Comparison of ENCODE assay signal across 9 mouse cellular contexts in genomic region chr17:31187370-31187769, GRCm38 (mm10). TPM values are rescaled to one million over a fixed set of nuclear protein-coding genes. Genes with fewer than 3 reads are reported as not detected.
DNase-seq lines count a peak whose midpoint lies in the region; ATAC-seq and TF ChIP-seq lines count a peak whose summit lies in the region.
"Had no signal": no experiment of that assay in that cellular context is flagged by ENCODE, and none has a peak within 500 bp of the region (broad histone marks: within the 10 kb centered on the region; RNA-seq: fewer than 3 reads in every experiment).

No protein-coding gene starts in this region.

- H3K4me2 ChIP-seq in forebrain, embryonic 11.5 days (ENCODE audit: low read depth, low read length, severe bottlenecking): no peak overlapping the region
- no peak overlapping the region for H3K4me2 ChIP-seq in forebrain, embryonic 13.5 days
- H3K4me2 ChIP-seq: lung, embryonic 15.5 days had no signal

- TF ChIP-seq POLR2A in spleen, adult 2 months (IDR thresholded peaks at IDR 0.05; ENCODE audit: low read depth, low read length): no peak

- peak; percentile 93 for TF ChIP-seq CTCF in spleen, adult 2 months (IDR thresholded peaks at IDR 0.05; ENCODE audit: extremely low read depth, insufficient read depth, insufficient read length, insufficient replicate concordance)

- no peak for ATAC-seq in forebrain, embryonic 11.5 days (replicated peaks; ENCODE audit: low FRiP score)
- ATAC-seq in forebrain, embryonic 13.5 days: no peak
- ATAC-seq in megakaryocyte, adult 5-6 weeks (ENCODE audit: poor library complexity, severe bottlenecking): peak; percentile 83

- H3K9ac ChIP-seq in forebrain, embryonic 11.5 days (ENCODE audit: low read length): no peak overlapping the region
- H3K9ac ChIP-seq in forebrain, embryonic 13.5 days: no peak overlapping the region
- H3K9ac ChIP-seq: lung, embryonic 15.5 days had no signal

- H3K27ac ChIP-seq in forebrain, embryonic 11.5 days (ENCODE audit: low read depth, low read length): no peak overlapping the region
- H3K27ac ChIP-seq in forebrain, embryonic 13.5 days: no peak overlapping the region
- no peak overlapping the region for H3K27ac ChIP-seq in spleen, adult 2 months (ENCODE audit: insufficient read depth, low read length)
- H3K27ac ChIP-seq: lung, embryonic 15.5 days had no signal

- no peaks in the 10 kb centered on the region for H3K4me1 ChIP-seq in forebrain, embryonic 11.5 days (replicated peaks; ENCODE audit: control insufficient read depth, insufficient read depth, low read length)
- no peaks in the 10 kb centered on the region for H3K4me1 ChIP-seq in forebrain, embryonic 13.5 days
- H3K4me1 ChIP-seq in spleen, adult 2 months (ENCODE audit: control insufficient read depth, insufficient read depth, insufficient read length): peaks cover 6% of the 10 kb centered on the region; the same call in 1 of the 2 replicates

- H3K4me3 ChIP-seq in forebrain, embryonic 11.5 days (ENCODE audit: low read depth, low read length): no peak overlapping the region
- no peak overlapping the region for H3K4me3 ChIP-seq in forebrain, embryonic 13.5 days
- H3K4me3 ChIP-seq in spleen, adult 2 months (ENCODE audit: extremely low read depth, insufficient read depth, insufficient read length): no peak overlapping the region
- H3K4me3 ChIP-seq: lung, embryonic 15.5 days had no signal

- H3K36me3 ChIP-seq in forebrain, embryonic 11.5 days (ENCODE audit: control insufficient read depth, insufficient read depth, low read length): no peaks in the 10 kb centered on the region
- no peaks in the 10 kb centered on the region for H3K36me3 ChIP-seq in forebrain, embryonic 13.5 days (ENCODE audit: poor library complexity, severe bottlenecking)
- no peaks in the 10 kb centered on the region for H3K36me3 ChIP-seq in spleen, adult 2 months (ENCODE audit: control insufficient read depth, insufficient read depth, low read length)
- H3K36me3 ChIP-seq: lung, embryonic 15.5 days had no signal

- no peaks in the 10 kb centered on the region for H3K9me3 ChIP-seq in forebrain, embryonic 11.5 days (ENCODE audit: control insufficient read depth, low read length)
- no peaks in the 10 kb centered on the region for H3K9me3 ChIP-seq in forebrain, embryonic 13.5 days (replicated peaks)
- H3K9me3 ChIP-seq: lung, embryonic 15.5 days had no signal

- peak; percentile 73 for DNase-seq in forebrain, embryonic 11.5 days (ENCODE audit: low spot score)
- peak; percentile 74 for DNase-seq in adipocyte (ENCODE audit: low spot score)
- peak; percentile 56 to 73 for DNase-seq in cerebellum, postnatal 4 days (ENCODE audit: low spot score in 2 of 2)
- DNase-seq in heart, postnatal 10 days: peak; percentile 75 to 81
- peak; percentile 60 to 67 for DNase-seq in layer of hippocampus, postnatal 36 days
- peak in 1 of 2 experiments; percentile 72 for DNase-seq in spleen, adult 2 months (ENCODE audit: low read depth in 1 of 2, low spot score in 2 of 2)

- 15% methylated on average over 4 of the region's 4 CpGs for WGBS in forebrain, embryonic 11.5 days
- WGBS in forebrain, embryonic 13.5 days: 24% methylated on average over 4 of the region's 4 CpGs
- WGBS in spleen, adult 2 months: 11% methylated on average over 4 of the region's 4 CpGs

- intact Hi-C loops in heart, postnatal 10 days (cut with DNase I): loop anchor here (1.0 to 5.0 kb wide), 4 partner anchors 49 to 176 kb away; no protein-coding TSS in a partner anchor

- no peaks in the 10 kb centered on the region for H3K27me3 ChIP-seq in forebrain, embryonic 11.5 days (ENCODE audit: control insufficient read depth, insufficient read depth, low read length)
- no peaks in the 10 kb centered on the region for H3K27me3 ChIP-seq in forebrain, embryonic 13.5 days
- no peaks in the 10 kb centered on the region for H3K27me3 ChIP-seq in spleen, adult 2 months (ENCODE audit: control insufficient read depth, insufficient read depth, low read length)
- H3K27me3 ChIP-seq: lung, embryonic 15.5 days had no signal

RNA-seq across cellular contexts. Expression of gene Tmprss3, which starts 11.4 kb away (rescaled TPM):
- polyA plus RNA-seq in forebrain, embryonic 11.5 days (2014; fragmentation: Nextera tagmentation; extraction: Ambion mirVana): not detected in 2 replicates
- not detected in 2 replicates for polyA plus RNA-seq in forebrain, embryonic 13.5 days (2015; fragmentation: Nextera tagmentation; extraction: Ambion mirVana)
- total RNA-seq in heart, postnatal 10 days (2021): not detected
- not detected for total RNA-seq in layer of hippocampus, postnatal 36 days (2021)
- total RNA-seq in megakaryocyte, adult 5-6 weeks (2015): 0.23 and 0.56 TPM in 2 replicates
- 0.16 and 0.26 TPM in 2 replicates for total RNA-seq in megakaryocyte, adult 5-6 weeks (2017)
- polyA plus RNA-seq in spleen, adult 2 months (2012; rRNA removed): 0.11 and 0.19 TPM in 2 replicates

RNA-seq across cellular contexts. Expression of gene Ubash3a, which starts 20.3 kb away (rescaled TPM):
- 0.27 and 0.79 TPM in 2 replicates for polyA plus RNA-seq in forebrain, embryonic 11.5 days (2014; fragmentation: Nextera tagmentation; extraction: Ambion mirVana)
- 0.04 TPM in 1 of 2 replicates, not detected in the other for polyA plus RNA-seq in forebrain, embryonic 13.5 days (2015; fragmentation: Nextera tagmentation; extraction: Ambion mirVana)
- under 1 TPM; 0.43 to 0.62 TPM for total RNA-seq in heart, postnatal 10 days (2021)
- total RNA-seq in layer of hippocampus, postnatal 36 days (2021): 1 to 10 TPM in 1 of 2 experiments, under 1 TPM in 1; 0.85 to 1.4 TPM
- total RNA-seq in megakaryocyte, adult 5-6 weeks (2015): 2.6 and 6.2 TPM in 2 replicates
- 3.9 and 5.0 TPM in 2 replicates for total RNA-seq in megakaryocyte, adult 5-6 weeks (2017)
- 12.5 and 15.0 TPM in 2 replicates for polyA plus RNA-seq in spleen, adult 2 months (2012; rRNA removed)

RNA-seq across cellular contexts. Expression of gene Tff1, which starts 22.3 kb away (rescaled TPM):
- polyA plus RNA-seq in forebrain, embryonic 11.5 days (2014; fragmentation: Nextera tagmentation; extraction: Ambion mirVana): not detected in 2 replicates
- polyA plus RNA-seq in forebrain, embryonic 13.5 days (2015; fragmentation: Nextera tagmentation; extraction: Ambion mirVana): not detected in 2 replicates
- not detected for total RNA-seq in heart, postnatal 10 days (2021)
- not detected for total RNA-seq in layer of hippocampus, postnatal 36 days (2021)
- not detected in 2 replicates for total RNA-seq in megakaryocyte, adult 5-6 weeks (2015)
- total RNA-seq in megakaryocyte, adult 5-6 weeks (2017): not detected in 2 replicates
- not detected in 2 replicates for polyA plus RNA-seq in spleen, adult 2 months (2012; rRNA removed)
- polyA plus RNA-seq: lung, embryonic 15.5 days had no signal

RNA-seq across cellular contexts. Expression of gene Tff2, which starts 43.3 kb away (rescaled TPM):
- not detected in 2 replicates for polyA plus RNA-seq in forebrain, embryonic 11.5 days (2014; fragmentation: Nextera tagmentation; extraction: Ambion mirVana)
- polyA plus RNA-seq in forebrain, embryonic 13.5 days (2015; fragmentation: Nextera tagmentation; extraction: Ambion mirVana): not detected in 2 replicates
- total RNA-seq in heart, postnatal 10 days (2021): not detected
- total RNA-seq in layer of hippocampus, postnatal 36 days (2021): not detected
- total RNA-seq in megakaryocyte, adult 5-6 weeks (2015): not detected in 2 replicates
- not detected in 2 replicates for total RNA-seq in megakaryocyte, adult 5-6 weeks (2017)
- polyA plus RNA-seq in spleen, adult 2 months (2012; rRNA removed): 214 and 330 TPM in 2 replicates
- polyA plus RNA-seq: lung, embryonic 15.5 days had no signal

RNA-seq across cellular contexts. Expression of gene Tff3, which starts 57.9 kb away (rescaled TPM):
- polyA plus RNA-seq in forebrain, embryonic 11.5 days (2014; fragmentation: Nextera tagmentation; extraction: Ambion mirVana): 1.1 and 1.2 TPM in 2 replicates
- 0.52 and 0.54 TPM in 2 replicates for polyA plus RNA-seq in forebrain, embryonic 13.5 days (2015; fragmentation: Nextera tagmentation; extraction: Ambion mirVana)
- not detected for total RNA-seq in heart, postnatal 10 days (2021)
- not detected for total RNA-seq in layer of hippocampus, postnatal 36 days (2021)
- not detected in 2 replicates for total RNA-seq in megakaryocyte, adult 5-6 weeks (2015)
- total RNA-seq in megakaryocyte, adult 5-6 weeks (2017): not detected in 2 replicates
- not detected in 2 replicates for polyA plus RNA-seq in spleen, adult 2 months (2012; rRNA removed)
